Mouse (Mus musculus) Patski (cell line): ENCODE data around the gene Hils1. TPM values are rescaled to one million over a fixed set of nuclear protein-coding genes. Genes with fewer than 3 reads are reported as not detected.

Experiments used
- ATAC-seq: fragments of 100-300 bp; one replicate; pipeline ENCODE4 v1.8.0; 2021
- CTCF ChIA-PET: fragments of 350-600 bp; sonication (Branson Sonifier 250); formaldehyde crosslinking; loops from one replicate; lab custom pipeline; 2022; ENCODE audit warnings: inconsistent platforms; lab: Charles Lee
- POLR2A ChIA-PET: fragments of 350-600 bp; sonication (Branson Sonifier 250); formaldehyde crosslinking; loops from one replicate; lab custom pipeline; 2022; ENCODE audit warnings: antibody characterized with exemption, inconsistent platforms; lab: Charles Lee
- DNase-seq: peaks from one replicate; pipeline ENCODE4 v3.0.0-alpha.2; 2011; ENCODE audit warnings: low read depth, low spot score
- H3K27me3 ChIP-seq: fragments of 371-371 bp; one replicate; pipeline ENCODE4 v1.5.1; 2021
- CTCF ChIP-seq: fragments of 100-300 bp; IDR thresholded peaks from one replicate; pipeline ENCODE4 v1.5.1; 2021
- in situ Hi-C: fragments of 300-500 bp; cut with MboI; formaldehyde crosslinking; loops from 3 replicates; pipeline ENCODE4 v1.11.1; 2018; ENCODE audit warnings: low pct_unique_long_range_greater_than_20kb, mixed read lengths
- polyA plus RNA-seq: library from polyadenylated mRNA; unstranded; gene quantifications from one replicate; pipeline ENCODE4 v1.2.3, GENCODE M21; 2021

Hils1 gene
- polyA plus RNA-seq, 1 experiment from 2014 or later, result not detected

- in situ Hi-C loops, result loop anchor here (5.0 kb wide), 1 partner anchor 63 kb away; the partner anchor contains the start of gene Pdk2
- POLR2A ChIA-PET, result interaction anchor here (1.6 kb wide), 1 partner anchor 10 kb away, joined by 6 read pairs; no protein-coding TSS in a partner anchor
- no peak for TF ChIP-seq CTCF
- no peaks in the 10 kb centered on the region for H3K27me3 ChIP-seq
- ATAC-seq (no peak), DNase-seq (no peak)
- CTCF ChIA-PET, result interaction anchor here (0.8 to 2.4 kb wide), 6 partner anchors 10 to 133 kb away, joined by 3 to 13 read pairs (median 5); no protein-coding TSS in a partner anchor
These were observed 12.2 kb downstream of the Hils1 start for GRCm38 (mm10) chr11:94979462-94980179.

DNA sequence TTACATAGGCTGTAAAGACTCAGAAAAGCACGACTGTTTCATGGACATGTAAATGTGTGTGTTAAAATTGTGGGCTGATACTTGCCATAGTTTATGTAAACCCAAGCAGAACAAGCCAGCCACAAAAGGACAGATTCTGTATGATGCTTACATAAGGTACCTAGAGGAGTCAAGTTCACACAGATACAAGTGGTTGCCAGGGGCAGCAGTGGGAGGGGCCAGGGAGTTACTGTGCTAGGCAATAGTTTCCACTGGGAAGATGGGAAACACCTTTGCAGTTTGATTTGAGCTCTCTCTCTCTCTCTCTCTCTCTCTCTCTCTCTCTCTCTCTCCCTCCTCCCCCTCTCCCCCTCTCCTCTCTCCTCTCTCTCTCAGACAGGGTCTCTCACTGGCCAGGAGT is 17.7 kb downstream of the Hils1 start:
- ChIA-PET CTCF (no interaction called here), POLR2A (no interaction called here)
- TF ChIP-seq CTCF, result no peak
- no peaks in the 10 kb centered on the region for H3K27me3 ChIP-seq
- DNase-seq, result no peak
- in situ Hi-C loops, result no loop called here
- ATAC-seq, result no peak

DNA sequence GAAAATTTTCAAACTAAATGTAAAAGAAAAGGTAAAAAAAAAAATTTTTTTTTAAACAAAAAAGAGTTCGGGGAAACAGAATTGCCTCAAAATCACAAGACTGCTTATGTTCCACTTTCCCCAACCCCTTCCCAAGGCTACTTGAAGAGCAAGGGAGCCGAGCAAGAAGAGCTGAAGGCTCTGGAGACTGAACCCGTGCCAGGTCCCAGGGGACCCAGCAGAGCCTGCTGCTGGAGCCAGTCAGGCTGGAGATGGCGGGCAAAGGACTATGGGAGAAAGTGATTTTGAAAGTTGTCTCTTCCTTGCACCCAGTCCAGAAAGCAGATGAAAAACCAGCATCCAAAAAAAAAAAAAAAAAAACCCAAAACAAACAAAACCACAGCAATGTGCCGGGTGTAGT is 18.4 kb downstream of the Hils1 start:
- no peaks in the 10 kb centered on the region for H3K27me3 ChIP-seq
- no peak for DNase-seq
- TF ChIP-seq CTCF, result no peak
- ChIA-PET CTCF (interaction anchor here (1.3 kb wide), 1 partner anchor 14 kb away, joined by 6 read pairs; no protein-coding TSS in a partner anchor), POLR2A (interaction anchor here (0.7 kb wide), 1 partner anchor 34 kb away, joined by 7 read pairs; no protein-coding TSS in a partner anchor)
- ATAC-seq, result no peak
- in situ Hi-C loops, result no loop called here

GRCm38 (mm10) chr11:94986435-94986834 is 19.0 kb downstream of the Hils1 start:
- ChIA-PET CTCF (interaction anchor here (1.0 to 1.3 kb wide), 3 partner anchors 14 to 44 kb away, joined by 3 to 6 read pairs (median 5); no protein-coding TSS in a partner anchor), POLR2A (interaction anchor here (0.6 kb wide), 1 partner anchor 102 kb away, joined by 3 read pairs; no protein-coding TSS in a partner anchor)
- DNase-seq (no peak), ATAC-seq (no peak)
- no peak for TF ChIP-seq CTCF
- H3K27me3 ChIP-seq, result no peaks in the 10 kb centered on the region
- in situ Hi-C loops, result no loop called here

DNA sequence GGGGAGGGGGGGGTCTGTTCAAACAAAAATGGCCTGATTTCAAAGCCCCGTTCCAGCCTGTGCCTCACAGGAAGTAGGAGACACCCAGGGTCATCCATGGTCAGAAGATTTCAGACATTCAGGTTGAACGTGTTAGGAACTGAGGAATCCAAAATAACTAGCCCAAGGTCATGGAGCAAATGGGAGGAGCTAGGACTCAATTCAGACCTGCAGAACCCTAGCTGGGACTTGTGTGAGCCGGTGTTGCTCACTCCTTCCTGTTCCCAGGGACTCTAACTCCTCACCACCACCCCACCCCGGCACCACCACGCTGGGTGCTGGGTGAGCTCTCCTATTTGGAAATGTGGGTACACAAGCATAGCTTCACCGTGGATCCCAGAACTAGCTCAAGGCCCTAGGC is 19.9 kb downstream of the Hils1 start:
- no peaks in the 10 kb centered on the region for H3K27me3 ChIP-seq
- in situ Hi-C loops, result no loop called here
- ChIA-PET POLR2A (interaction anchor here (0.5 to 0.6 kb wide), 2 partner anchors 75 to 101 kb away, joined by 3 read pairs; no protein-coding TSS in a partner anchor), CTCF (interaction anchor here (0.9 to 1.3 kb wide), 3 partner anchors 13 to 45 kb away, joined by 3 to 5 read pairs (median 3); no protein-coding TSS in a partner anchor)
- no peak for ATAC-seq
- no peak for TF ChIP-seq CTCF
- no peak for DNase-seq

GRCm38 (mm10) chr11:94987851-94988250 is 20.5 kb downstream of the Hils1 start:
- in situ Hi-C loops, result no loop called here
- CTCF ChIA-PET, result interaction anchor here (0.9 kb wide), 1 partner anchor 13 kb away, joined by 3 read pairs; no protein-coding TSS in a partner anchor
- no peaks in the 10 kb centered on the region for H3K27me3 ChIP-seq
- no peak for ATAC-seq
- DNase-seq, result no peak
- no peak for TF ChIP-seq CTCF
- POLR2A ChIA-PET, result no interaction called here

- H3K27me3 ChIP-seq, result no peaks in the 10 kb centered on the region
- ChIA-PET CTCF (interaction anchor here (1.3 to 2.5 kb wide), 5 partner anchors 10 to 53 kb away, joined by 4 to 13 read pairs (median 4); no protein-coding TSS in a partner anchor), POLR2A (interaction anchor here (0.6 to 2.4 kb wide), 5 partner anchors 9 to 1990 kb away, joined by 3 to 6 read pairs (median 5); no protein-coding TSS in a partner anchor)
- TF ChIP-seq CTCF, result no peak
- ATAC-seq (no peak), DNase-seq (no peak)
- in situ Hi-C loops, result no loop called here
These were observed 21.6 kb downstream of the Hils1 start for GRCm38 (mm10) chr11:94988780-94989561.

GRCm38 (mm10) chr11:94989562-94990017 is 22.2 kb downstream of the Hils1 start:
- no peak for TF ChIP-seq CTCF
- in situ Hi-C loops, result no loop called here
- ATAC-seq (peak; percentile 17), DNase-seq (no peak)
- CTCF ChIA-PET, result interaction anchor here (1.3 to 2.5 kb wide), 6 partner anchors 11 to 52 kb away, joined by 4 to 13 read pairs (median 4); no protein-coding TSS in a partner anchor
- POLR2A ChIA-PET, result interaction anchor here (0.6 to 3.0 kb wide), 7 partner anchors 10 to 287 kb away, joined by 3 to 18 read pairs (median 6); no protein-coding TSS in a partner anchor
- H3K27me3 ChIP-seq, result no peaks in the 10 kb centered on the region

DNA sequence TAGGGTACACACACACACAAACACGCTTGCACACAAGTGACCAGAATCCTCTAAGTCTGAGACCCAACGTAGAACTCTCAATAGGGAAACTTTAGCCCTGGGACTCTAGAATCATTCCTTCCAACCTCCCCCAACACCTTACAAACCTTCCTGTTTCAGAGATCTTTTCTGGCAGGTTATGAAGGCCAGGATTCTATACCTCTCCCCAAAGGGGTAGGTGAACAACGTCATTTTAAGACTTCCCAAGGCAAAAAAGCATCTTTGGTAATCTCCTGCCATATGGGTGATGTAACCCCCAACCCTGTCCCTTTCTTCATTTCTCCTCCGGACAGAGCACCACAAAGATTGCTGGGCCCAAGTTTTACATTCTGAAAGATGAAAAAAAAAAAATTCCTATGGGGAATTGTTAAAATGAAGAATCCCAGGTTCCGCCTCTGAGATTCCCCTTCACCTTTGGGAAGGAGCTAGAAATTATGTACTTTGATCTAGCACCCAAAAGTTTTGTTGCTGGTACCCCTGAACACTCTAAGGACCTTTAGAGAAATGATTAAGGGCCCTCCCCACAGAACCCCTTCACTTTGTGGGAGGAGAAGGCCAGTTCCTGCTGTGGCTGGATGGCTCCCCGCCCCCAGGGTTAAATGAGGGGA is 22.8 kb downstream of the Hils1 start:
- H3K27me3 ChIP-seq, result no peaks in the 10 kb centered on the region
- no peak for TF ChIP-seq CTCF
- ChIA-PET CTCF (interaction anchor here (1.0 to 2.5 kb wide), 8 partner anchors 10 to 52 kb away, joined by 3 to 13 read pairs (median 4); no protein-coding TSS in a partner anchor), POLR2A (interaction anchor here (0.6 to 3.0 kb wide), 10 partner anchors 10 to 1022 kb away, joined by 3 to 18 read pairs (median 6); partner anchors contain the start of genes Gm20390 and Nme1)
- no peak for ATAC-seq
- DNase-seq, result no peak
- in situ Hi-C loops, result no loop called here
